Mouse (Mus musculus) layer of hippocampus, postnatal 10 days (tissue): Measurements from ENCODE around the gene Foxj2. TPM values are rescaled to one million over a fixed set of nuclear protein-coding genes. Genes with fewer than 3 reads are reported as not detected.

Experiments used
- DNase-seq, 2 experiments: peaks; one replicate each; pipeline ENCODE4 v3.0.0; 2021; ENCODE audit warnings: low spot score in 2 of 2
- total RNA-seq, 2 experiments: library from RNA; stranded (reverse); gene quantifications; 2 replicates each; pipeline ENCODE4 v1.2.3; 2021

Foxj2 gene
- total RNA-seq, 2 experiments from 2014 or later, result 24.3 to 27.8 TPM

DNA sequence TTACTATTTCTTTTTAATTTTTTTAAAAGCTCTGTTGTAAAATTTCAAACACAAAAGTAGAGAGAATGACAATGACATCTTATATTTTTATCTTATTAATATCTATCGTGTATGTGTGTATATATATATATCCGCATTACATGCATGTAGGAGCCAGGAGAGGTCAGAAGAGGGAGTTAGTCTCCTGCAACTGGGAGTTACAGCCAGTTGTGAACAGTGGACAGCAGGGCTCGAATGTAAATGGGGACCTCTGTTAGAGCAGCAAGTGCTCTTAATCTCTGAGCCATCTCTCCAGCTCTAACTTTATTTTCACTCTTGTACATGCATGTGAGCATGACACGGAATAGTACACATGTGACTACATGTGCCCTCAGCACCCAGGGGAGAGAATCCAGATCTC lies 7.0 kb upstream of the Foxj2 start:
- DNase-seq, result no peak

GRCm38 (mm10) chr6:122813640-122814039 lies 6.1 kb upstream of the Foxj2 start:
- DNase-seq, result no peak

DNA sequence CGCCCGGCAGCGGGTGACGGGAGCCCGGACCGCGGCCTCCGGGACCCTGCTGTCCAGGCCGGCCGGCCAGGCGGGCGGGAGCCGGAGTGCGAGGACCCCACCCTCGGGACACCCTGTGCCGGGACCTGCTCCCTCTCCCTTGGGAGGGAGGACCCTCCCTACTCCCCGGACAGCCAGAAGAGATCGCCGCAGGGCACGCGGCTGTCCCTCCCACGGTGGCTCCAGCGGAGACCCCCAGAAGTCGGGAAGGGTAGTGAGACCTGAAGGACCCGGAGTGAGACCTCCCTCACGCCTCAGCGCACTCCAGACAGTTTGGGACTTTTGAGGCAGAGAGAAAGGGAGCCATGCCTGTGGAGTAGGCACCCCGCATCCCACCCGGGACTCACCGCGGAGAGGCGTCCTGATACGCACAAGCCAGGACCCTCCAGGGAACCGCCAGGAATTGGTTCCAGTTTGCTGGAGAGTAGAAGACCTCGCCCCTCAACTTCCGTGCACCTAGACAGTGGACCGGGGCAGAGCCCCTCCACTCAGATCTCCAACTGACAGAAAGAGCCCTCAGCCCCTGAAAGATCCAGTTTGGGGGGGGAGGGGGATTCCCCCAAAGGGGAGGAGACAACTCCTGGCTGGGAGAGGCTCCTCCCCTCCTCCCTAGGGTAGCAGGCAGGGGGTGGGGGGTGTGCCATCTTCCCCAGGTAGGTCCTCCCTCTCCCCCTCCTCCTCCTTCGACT lies 521 bp downstream of the Foxj2 start:
- peak; percentile 47 to 53 for DNase-seq

DNA sequence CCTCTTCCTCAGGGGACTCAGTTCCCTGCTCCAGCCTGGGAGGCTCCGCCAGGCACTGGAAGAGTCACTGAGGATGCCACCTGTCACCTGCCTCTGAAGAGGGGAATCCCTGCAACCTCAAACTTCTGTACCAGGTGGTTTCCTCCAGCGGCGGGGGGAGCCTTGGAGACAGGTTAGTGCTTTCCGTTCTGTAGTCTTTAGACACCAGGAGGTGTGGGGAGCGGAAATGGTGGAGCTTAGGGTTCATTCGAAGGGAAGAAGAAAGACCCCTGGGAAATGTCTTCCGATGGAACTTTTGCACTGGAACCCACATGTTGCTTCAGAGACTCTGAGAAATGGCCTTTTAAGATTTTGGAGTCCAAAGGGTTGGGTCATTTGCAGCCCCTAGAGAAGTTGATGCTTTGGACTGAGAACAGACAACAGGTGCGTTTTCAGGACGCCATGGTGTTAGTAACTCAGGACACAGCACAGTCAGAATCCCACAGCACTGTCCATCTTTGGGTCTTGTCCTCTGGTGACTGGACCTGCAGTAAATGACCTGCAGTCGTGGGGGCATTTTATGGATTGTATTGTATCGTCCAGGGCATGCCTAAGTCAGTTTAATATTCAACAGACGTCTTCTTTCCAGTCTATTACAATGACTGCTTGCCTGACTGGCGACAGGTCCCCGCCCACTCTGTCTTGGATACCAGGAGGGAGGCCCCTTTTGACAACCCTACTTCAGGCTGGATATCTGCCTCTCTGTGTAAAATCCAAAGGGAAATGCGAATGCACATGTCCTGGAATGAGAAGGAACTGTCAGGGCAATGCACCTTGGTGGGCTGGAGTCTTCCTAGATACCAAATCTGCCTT lies 1.3 kb downstream of the Foxj2 start:
- no peak for DNase-seq

GRCm38 (mm10) chr6:122821822-122822221 lies 2.1 kb downstream of the Foxj2 start:
- no peak for DNase-seq

DNA sequence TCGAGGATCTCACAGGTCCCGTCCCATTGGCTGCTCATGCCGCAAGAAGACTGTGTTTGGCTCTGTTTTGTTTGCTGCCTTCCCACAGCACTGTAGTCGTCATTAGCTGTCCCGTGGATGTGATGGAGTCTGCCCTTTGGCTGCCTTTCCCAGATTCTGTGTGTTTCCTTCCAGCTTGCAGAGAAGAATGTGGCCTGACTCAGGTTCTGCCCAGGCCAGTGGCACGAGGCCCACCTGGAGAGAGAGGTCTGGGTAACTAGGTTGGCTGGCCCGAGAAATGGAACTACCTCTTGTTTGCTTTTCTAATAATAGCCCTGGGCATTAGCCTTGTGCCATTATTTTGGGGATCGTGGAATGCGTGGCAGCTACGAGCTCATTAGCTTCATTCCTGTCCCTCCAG lies 4.4 kb downstream of the Foxj2 start:
- no peak for DNase-seq

DNA sequence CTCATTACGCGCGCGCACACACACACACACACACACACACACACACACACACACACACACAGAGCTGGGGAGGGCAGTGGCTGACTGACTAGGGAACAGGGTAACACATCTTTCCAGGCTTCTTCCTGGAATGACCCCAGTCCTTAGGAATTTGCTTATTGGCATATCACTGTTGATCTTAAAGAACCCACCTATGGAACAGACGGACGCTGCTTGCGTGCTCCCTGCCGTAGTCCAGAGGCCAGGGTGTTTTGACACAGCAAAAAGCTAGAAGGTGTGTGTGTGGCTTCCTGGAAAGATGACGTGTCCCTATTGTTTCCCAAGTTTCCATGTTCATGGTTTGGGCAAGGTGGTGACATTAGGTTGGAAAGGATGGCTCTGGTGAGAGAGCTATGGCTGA lies 5.5 kb downstream of the Foxj2 start:
- DNase-seq, result no peak

- DNase-seq, result peak; percentile 56 to 68
These were observed 6.4 kb downstream of the Foxj2 start for GRCm38 (mm10) chr6:122825923-122826742.

DNA sequence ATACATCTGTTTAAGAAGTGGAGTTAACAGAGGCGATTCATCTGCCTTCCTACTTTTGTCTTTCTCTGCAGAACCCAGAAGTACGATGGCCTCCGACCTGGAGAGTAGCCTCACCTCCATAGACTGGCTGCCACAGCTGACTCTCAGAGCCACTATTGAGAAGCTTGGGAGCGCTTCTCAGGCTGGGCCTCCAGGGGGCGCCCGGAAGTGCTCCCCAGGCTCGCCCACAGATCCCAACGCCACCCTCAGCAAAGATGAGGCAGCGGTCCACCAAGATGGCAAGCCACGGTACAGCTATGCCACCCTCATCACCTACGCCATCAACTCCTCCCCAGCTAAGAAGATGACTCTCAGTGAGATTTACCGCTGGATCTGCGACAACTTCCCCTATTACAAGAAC lies 8.4 kb downstream of the Foxj2 start:
- peak in 1 of 2 experiments; percentile 26 for DNase-seq

DNA sequence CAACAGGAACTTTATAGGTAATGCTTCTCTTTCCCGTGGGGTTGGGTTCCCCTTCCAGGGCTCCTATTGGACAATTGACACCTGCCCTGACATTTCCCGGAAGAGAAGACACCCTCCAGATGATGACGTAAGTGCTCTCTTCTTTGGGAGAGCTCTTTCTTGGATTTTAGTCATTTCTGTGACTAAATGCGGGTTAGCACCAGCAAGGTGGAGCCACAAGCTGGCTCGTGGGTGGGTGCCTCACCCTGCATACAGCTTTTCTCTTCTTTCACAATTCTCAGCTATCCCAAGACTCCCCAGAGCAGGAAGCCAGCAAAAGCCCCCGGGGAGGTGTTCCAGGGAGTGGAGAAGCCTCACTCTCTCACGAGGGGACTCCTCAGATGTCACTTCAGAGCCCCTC lies 13.2 kb downstream of the Foxj2 start:
- DNase-seq, result no peak

- DNase-seq, result peak in 1 of 2 experiments; percentile 43
These were observed 14.7 kb downstream of the Foxj2 start for GRCm38 (mm10) chr6:122834365-122834764.

DNA sequence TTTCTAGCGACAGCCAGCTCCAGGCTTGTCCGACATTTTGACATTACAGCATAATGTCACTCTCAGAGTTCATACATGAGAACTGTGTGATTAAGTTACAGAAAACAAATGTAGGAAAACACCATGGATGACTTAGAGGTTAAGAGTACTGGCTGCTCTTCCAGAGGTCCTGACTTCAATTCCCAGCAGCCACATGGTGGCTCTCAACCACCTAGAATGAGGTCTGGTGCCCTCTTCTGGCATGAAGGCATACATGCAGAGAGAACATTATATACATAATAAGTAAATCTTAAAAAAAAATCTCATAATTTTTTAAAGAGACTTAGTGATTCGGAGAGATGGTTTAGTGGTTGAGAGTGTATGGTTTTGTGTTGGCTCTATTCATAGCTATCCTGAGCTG lies 17.3 kb downstream of the Foxj2 start:
- DNase-seq, result no peak

- DNase-seq, result no peak
These were observed 17.8 kb downstream of the Foxj2 start for GRCm38 (mm10) chr6:122837539-122837938.

- DNase-seq, result no peak
These were observed 24.0 kb downstream of the Foxj2 start for GRCm38 (mm10) chr6:122843759-122844158.

GRCm38 (mm10) chr6:122852696-122853095 lies 33.0 kb downstream of the Foxj2 start:
- no peak for DNase-seq

GRCm38 (mm10) chr6:122854552-122854951 lies 34.8 kb downstream of the Foxj2 start:
- no peak for DNase-seq

GRCm38 (mm10) chr6:122855955-122856354 lies 36.2 kb downstream of the Foxj2 start, which contains the start of gene C3ar1:
TSS of gene C3ar1 (minus strand) at chr6:122856161.
- no peak for DNase-seq

DNA sequence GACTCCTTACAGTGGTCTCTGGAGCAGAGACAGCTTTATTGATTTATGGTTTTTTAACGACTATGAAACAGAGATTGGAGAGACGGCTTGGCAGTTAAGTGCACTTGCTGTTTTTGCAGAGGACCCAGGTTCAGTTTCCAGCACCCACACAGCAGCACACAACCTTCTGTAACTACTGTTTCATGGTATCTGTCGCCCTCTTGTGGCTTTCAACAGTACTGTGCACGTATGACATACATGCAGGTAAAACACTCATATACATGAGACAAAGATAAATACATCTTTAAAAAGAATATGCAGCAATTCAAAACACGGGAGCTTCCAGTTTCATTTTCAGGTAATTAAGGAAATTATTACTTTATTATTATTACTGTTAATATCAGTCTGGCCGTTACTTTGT lies 42.7 kb downstream of the Foxj2 start:
- DNase-seq, result no peak

- no peak for DNase-seq
These were observed 43.2 kb downstream of the Foxj2 start for GRCm38 (mm10) chr6:122862871-122863270.

DNA sequence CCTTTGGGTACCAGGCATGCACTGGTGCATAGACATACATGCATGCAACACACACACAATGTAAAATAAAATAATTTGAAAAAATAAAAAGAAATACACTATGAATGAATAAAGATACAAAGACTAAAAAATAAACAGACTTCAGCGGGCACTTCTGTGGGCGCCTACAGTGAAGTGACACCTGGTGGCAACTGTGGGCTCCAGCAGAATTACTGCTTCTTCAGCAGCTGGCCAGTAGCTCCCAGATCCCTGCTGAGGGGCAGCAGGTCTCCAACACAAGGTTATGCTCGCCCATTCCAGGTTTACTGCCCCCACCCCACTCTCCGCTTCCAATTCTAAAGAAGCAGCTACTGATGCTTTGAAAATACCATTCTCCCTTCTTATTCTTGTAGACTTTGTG lies 48.2 kb downstream of the Foxj2 start:
- DNase-seq, result no peak

- no peak for DNase-seq
These were observed 50.1 kb downstream of the Foxj2 start for GRCm38 (mm10) chr6:122869846-122870245.

DNA sequence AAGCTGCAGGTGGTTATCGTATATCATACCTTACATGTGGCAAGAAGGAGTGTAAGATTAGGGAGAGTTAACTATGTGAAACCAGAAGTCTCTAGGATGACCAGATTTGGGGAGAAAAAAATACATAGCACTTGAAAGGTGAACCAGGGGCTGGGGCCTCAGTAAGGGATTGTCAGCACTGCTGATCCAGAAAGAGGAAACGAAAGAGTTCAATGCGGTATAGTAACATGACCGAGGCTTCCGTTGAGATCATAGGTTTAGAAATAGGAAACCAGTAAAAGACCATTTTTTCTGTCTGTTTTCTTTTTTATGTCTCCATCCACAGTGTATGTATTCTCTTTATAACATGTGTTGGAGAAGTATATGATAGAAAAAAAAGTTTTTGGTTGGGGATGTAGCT lies 53.1 kb downstream of the Foxj2 start:
- no peak for DNase-seq
